Mouse (Mus musculus): ENCODE data around the gene Chat.

DNA sequence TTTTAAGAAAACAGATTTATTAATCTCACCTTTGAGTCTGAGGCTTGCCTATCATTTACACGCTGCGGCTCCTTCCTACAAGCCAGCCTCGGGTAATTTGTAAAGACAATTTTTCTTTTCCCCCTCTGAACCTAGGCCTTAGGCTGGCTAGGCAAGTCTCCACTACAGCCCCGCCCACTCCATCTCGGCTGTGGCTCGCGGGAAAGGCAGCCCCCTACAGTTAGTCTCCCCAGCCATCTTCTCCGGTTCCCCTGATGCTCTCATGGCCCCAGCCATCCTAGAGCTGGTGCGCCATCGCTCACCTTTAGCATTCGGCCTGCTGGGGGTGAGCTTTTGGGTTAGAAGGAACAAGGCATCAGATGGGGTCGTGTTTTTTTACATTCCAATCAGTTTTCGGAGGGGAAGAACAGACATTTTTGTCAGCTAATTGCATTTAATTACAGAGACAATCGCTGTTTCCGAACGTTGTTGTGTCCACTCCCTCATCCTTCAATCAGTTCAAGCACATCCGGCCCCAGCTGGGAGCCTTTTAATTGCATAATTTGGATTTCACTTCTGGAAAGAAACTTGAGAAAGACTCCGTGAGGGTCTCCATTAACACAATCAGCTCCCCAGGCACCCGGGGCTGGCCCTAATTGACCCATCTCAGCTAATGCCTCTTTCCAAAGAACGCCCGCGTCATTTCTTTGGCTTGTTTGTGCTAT, 86.2 kb downstream of the Chat start:
- TF ChIP-seq CTCF (conservative IDR thresholded peaks at IDR 0.05; ENCODE audit: insufficient read depth, insufficient read length, low read depth, low read length) (no peak), POLR2A (IDR thresholded peaks at IDR 0.05; ENCODE audit: low read depth, low read length) (no peak)

Measured in kidney, adult 2 months (tissue).